Mouse (Mus musculus): Measurements from ENCODE around the gene Celf1. TPM values are rescaled to one million over a fixed set of nuclear protein-coding genes. Genes with fewer than 3 reads are reported as not detected.

The Celf1 gene
- polyA plus RNA-seq, 1 experiment from 2014 or later = 74.3 TPM

- Histone ChIP-seq H3K27me3 (ENCODE audit: control insufficient read depth, insufficient read depth, low read length) (no peaks in the 10 kb centered on the region), H3K4me1 (ENCODE audit: control insufficient read depth, insufficient read depth, low read length) (peaks cover 12% of the 10 kb centered on the region)
- no peak for ATAC-seq (ENCODE audit: insufficient read depth, low FRiP score)
Observed at GRCm38 (mm10) chr2:91059376-91059775, 119.2 kb downstream of the Celf1 start.

GRCm38 (mm10) chr2:91060544-91061355, 120.6 kb downstream of the Celf1 start:
- no peak for ATAC-seq (ENCODE audit: insufficient read depth, low FRiP score)
- H3K9ac ChIP-seq (ENCODE audit: low read length) = no peak overlapping the region
- no peaks in the 10 kb centered on the region for H3K9me3 ChIP-seq (replicated peaks; ENCODE audit: control insufficient read depth, low read length)
- H3K27ac ChIP-seq (ENCODE audit: low read length) = no peak overlapping the region
- H3K36me3 ChIP-seq (ENCODE audit: control insufficient read depth, insufficient read depth, low read length) = peaks cover 28% of the 10 kb centered on the region
- H3K4me3 ChIP-seq (replicated peaks; ENCODE audit: low read length) = no peak overlapping the region
- H3K4me2 ChIP-seq (ENCODE audit: low read depth, low read length) = no peak overlapping the region
- H3K4me1 ChIP-seq (ENCODE audit: control insufficient read depth, insufficient read depth, low read length) = peaks cover 5% of the 10 kb centered on the region; the same call in 1 of the 2 replicates
- H3K27me3 ChIP-seq (ENCODE audit: control insufficient read depth, insufficient read depth, low read length) = no peaks in the 10 kb centered on the region
- WGBS = 80% methylated on average over 10 of the region's 10 CpGs

More at GRCm38 (mm10) chr2:91059376-91059775, 119.2 kb downstream of the Celf1 start:
- H3K4me2 ChIP-seq (ENCODE audit: low read depth, low read length) = no peak overlapping the region
- WGBS = 96% methylated on average over 2 of the region's 2 CpGs
- H3K9ac ChIP-seq (ENCODE audit: low read length) = no peak overlapping the region
- H3K9me3 ChIP-seq (replicated peaks; ENCODE audit: control insufficient read depth, low read length) = no peaks in the 10 kb centered on the region
- H3K4me3 ChIP-seq (replicated peaks; ENCODE audit: low read length) = no peak overlapping the region
- H3K27ac ChIP-seq (ENCODE audit: low read length) = no peak overlapping the region
- peaks cover 34% of the 10 kb centered on the region for H3K36me3 ChIP-seq (ENCODE audit: control insufficient read depth, insufficient read depth, low read length)

- no peak overlapping the region for H3K4me2 ChIP-seq (ENCODE audit: low read depth, low read length)
- H3K9me3 ChIP-seq (replicated peaks; ENCODE audit: control insufficient read depth, low read length) = no peaks in the 10 kb centered on the region
- H3K27ac ChIP-seq (ENCODE audit: low read length) = peak overlapping the region; percentile 82
- peaks cover 5% of the 10 kb centered on the region; the same call in 1 of the 2 replicates for H3K4me1 ChIP-seq (ENCODE audit: control insufficient read depth, insufficient read depth, low read length)
- H3K4me3 ChIP-seq (replicated peaks; ENCODE audit: low read length) = no peak overlapping the region
- H3K36me3 ChIP-seq (ENCODE audit: control insufficient read depth, insufficient read depth, low read length) = peaks cover 17% of the 10 kb centered on the region
- H3K27me3 ChIP-seq (ENCODE audit: control insufficient read depth, insufficient read depth, low read length) = no peaks in the 10 kb centered on the region
- 68% methylated on average over 6 of the region's 6 CpGs for WGBS
- ATAC-seq (ENCODE audit: insufficient read depth, low FRiP score) = peak; percentile 63
- H3K9ac ChIP-seq (ENCODE audit: low read length) = no peak overlapping the region
Observed at GRCm38 (mm10) chr2:91061849-91062481, 121.8 kb downstream of the Celf1 start.

GRCm38 (mm10) chr2:91062779-91063606, 122.8 kb downstream of the Celf1 start:
- peak overlapping the region; percentile 82; the same call in 1 of the 2 replicates for H3K27ac ChIP-seq (ENCODE audit: low read length)
- peaks cover 17% of the 10 kb centered on the region for H3K36me3 ChIP-seq (ENCODE audit: control insufficient read depth, insufficient read depth, low read length)
- WGBS = 83% methylated on average over 16 of the region's 16 CpGs
- H3K9ac ChIP-seq (ENCODE audit: low read length) = no peak overlapping the region
- no peak overlapping the region for H3K4me3 ChIP-seq (replicated peaks; ENCODE audit: low read length)
- H3K9me3 ChIP-seq (replicated peaks; ENCODE audit: control insufficient read depth, low read length) = no peaks in the 10 kb centered on the region
- H3K27me3 ChIP-seq (ENCODE audit: control insufficient read depth, insufficient read depth, low read length) = no peaks in the 10 kb centered on the region
- ATAC-seq (ENCODE audit: insufficient read depth, low FRiP score) = no peak
- H3K4me2 ChIP-seq (ENCODE audit: low read depth, low read length) = no peak overlapping the region
- peaks cover 5% of the 10 kb centered on the region; the same call in 1 of the 2 replicates for H3K4me1 ChIP-seq (ENCODE audit: control insufficient read depth, insufficient read depth, low read length)

- Histone ChIP-seq H3K27me3 (ENCODE audit: control insufficient read depth, insufficient read depth, low read length) (no peaks in the 10 kb centered on the region), H3K9ac (ENCODE audit: low read length) (no peak overlapping the region), H3K27ac (ENCODE audit: low read length) (no peak overlapping the region), H3K4me2 (ENCODE audit: low read depth, low read length) (no peak overlapping the region), H3K9me3 (replicated peaks; ENCODE audit: control insufficient read depth, low read length) (no peaks in the 10 kb centered on the region), H3K36me3 (ENCODE audit: control insufficient read depth, insufficient read depth, low read length) (peaks cover 8% of the 10 kb centered on the region), H3K4me1 (ENCODE audit: control insufficient read depth, insufficient read depth, low read length) (peaks cover 15% of the 10 kb centered on the region), H3K4me3 (replicated peaks; ENCODE audit: low read length) (no peak overlapping the region)
- WGBS = 86% methylated on average over 6 of the region's 6 CpGs
- no peak for ATAC-seq (ENCODE audit: insufficient read depth, low FRiP score)
Observed at GRCm38 (mm10) chr2:91064211-91064610, 124.0 kb downstream of the Celf1 start.

- ATAC-seq (ENCODE audit: insufficient read depth, low FRiP score) = no peak
- 50% methylated on average over 3 of the region's 3 CpGs for WGBS
- Histone ChIP-seq H3K36me3 (ENCODE audit: control insufficient read depth, insufficient read depth, low read length) (peaks cover 5% of the 10 kb centered on the region), H3K9ac (ENCODE audit: low read length) (no peak overlapping the region), H3K4me2 (ENCODE audit: low read depth, low read length) (no peak overlapping the region), H3K4me1 (ENCODE audit: control insufficient read depth, insufficient read depth, low read length) (peaks cover 20% of the 10 kb centered on the region), H3K4me3 (replicated peaks; ENCODE audit: low read length) (no peak overlapping the region), H3K27ac (ENCODE audit: low read length) (no peak overlapping the region), H3K27me3 (ENCODE audit: control insufficient read depth, insufficient read depth, low read length) (no peaks in the 10 kb centered on the region), H3K9me3 (replicated peaks; ENCODE audit: control insufficient read depth, low read length) (no peaks in the 10 kb centered on the region)
Observed at GRCm38 (mm10) chr2:91065544-91065943, 125.4 kb downstream of the Celf1 start.

- Histone ChIP-seq H3K27ac (ENCODE audit: low read length) (no peak overlapping the region), H3K36me3 (ENCODE audit: control insufficient read depth, insufficient read depth, low read length) (peaks cover 5% of the 10 kb centered on the region), H3K4me2 (ENCODE audit: low read depth, low read length) (no peak overlapping the region), H3K4me1 (ENCODE audit: control insufficient read depth, insufficient read depth, low read length) (peaks cover 20% of the 10 kb centered on the region), H3K9me3 (replicated peaks; ENCODE audit: control insufficient read depth, low read length) (no peaks in the 10 kb centered on the region), H3K4me3 (replicated peaks; ENCODE audit: low read length) (no peak overlapping the region), H3K9ac (ENCODE audit: low read length) (no peak overlapping the region), H3K27me3 (ENCODE audit: control insufficient read depth, insufficient read depth, low read length) (no peaks in the 10 kb centered on the region)
- WGBS = 87% methylated on average over 3 of the region's 3 CpGs
- no peak for ATAC-seq (ENCODE audit: insufficient read depth, low FRiP score)
Observed at GRCm38 (mm10) chr2:91066455-91066854, 126.3 kb downstream of the Celf1 start.

- 59% methylated on average over 13 of the region's 13 CpGs for WGBS
- ATAC-seq (ENCODE audit: insufficient read depth, low FRiP score) = no peak
Observed at GRCm38 (mm10) chr2:91068162-91068871, 128.1 kb downstream of the Celf1 start.

More at GRCm38 (mm10) chr2:91068162-91068871, 128.1 kb downstream of the Celf1 start:
- H3K27me3 ChIP-seq (ENCODE audit: control insufficient read depth, insufficient read depth, low read length) = no peaks in the 10 kb centered on the region
- peak overlapping the region; percentile 73 for H3K4me3 ChIP-seq (replicated peaks; ENCODE audit: low read length)
- H3K36me3 ChIP-seq (ENCODE audit: control insufficient read depth, insufficient read depth, low read length) = peaks cover 5% of the 10 kb centered on the region
- H3K4me2 ChIP-seq (ENCODE audit: low read depth, low read length) = peak overlapping the region; percentile 88
- H3K27ac ChIP-seq (ENCODE audit: low read length) = no peak overlapping the region
- peaks cover 15% of the 10 kb centered on the region for H3K4me1 ChIP-seq (ENCODE audit: control insufficient read depth, insufficient read depth, low read length)
- H3K9ac ChIP-seq (ENCODE audit: low read length) = peak overlapping the region; percentile 78
- no peaks in the 10 kb centered on the region for H3K9me3 ChIP-seq (replicated peaks; ENCODE audit: control insufficient read depth, low read length)
